Mouse (Mus musculus): ENCODE results near the gene Itpripl2. TPM values are rescaled to one million over a fixed set of nuclear protein-coding genes. Genes with fewer than 3 reads are reported as not detected.

The Itpripl2 gene
- total RNA-seq, 2 experiments from 2014 or later, result 1.7 to 4.6 TPM

- ATAC-seq (replicated peaks; ENCODE audit: low FRiP score, poor library complexity, severe bottlenecking), result no peak
Measured at GRCm38 (mm10) chr7:118448134-118448967, 43.4 kb downstream of the Itpripl2 start, which contains the start of gene Syt17. TSS of gene Syt17 (minus strand) at chr7:118448222.

GRCm38 (mm10) chr7:118447291-118448133, 44.3 kb downstream of the Itpripl2 start:
- ATAC-seq (replicated peaks; ENCODE audit: low FRiP score, poor library complexity, severe bottlenecking), result no peak

GRCm38 (mm10) chr7:118443895-118444485, 47.8 kb downstream of the Itpripl2 start:
- ATAC-seq (replicated peaks; ENCODE audit: low FRiP score, poor library complexity, severe bottlenecking), result no peak

DNA sequence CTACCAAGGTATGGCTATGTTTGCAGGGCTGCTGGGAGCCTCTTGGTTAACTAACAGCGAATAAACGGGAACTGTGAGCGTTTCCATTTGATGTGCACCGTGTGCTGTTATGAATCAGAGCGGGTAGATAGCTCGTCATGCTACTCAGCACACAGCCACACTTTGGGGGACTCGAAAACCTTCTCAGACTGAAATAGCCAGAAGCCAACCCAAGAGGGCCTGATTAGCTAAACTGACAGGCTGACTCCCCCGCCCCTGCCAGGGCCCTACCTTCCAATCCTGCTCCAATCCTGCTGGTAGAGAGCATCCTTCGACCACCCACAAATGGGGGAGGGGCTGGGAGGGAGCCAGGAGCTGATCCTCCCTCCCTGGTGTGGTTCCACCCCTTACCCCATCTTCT, 48.4 kb downstream of the Itpripl2 start:
- ATAC-seq (replicated peaks; ENCODE audit: low FRiP score, poor library complexity, severe bottlenecking), result no peak

DNA sequence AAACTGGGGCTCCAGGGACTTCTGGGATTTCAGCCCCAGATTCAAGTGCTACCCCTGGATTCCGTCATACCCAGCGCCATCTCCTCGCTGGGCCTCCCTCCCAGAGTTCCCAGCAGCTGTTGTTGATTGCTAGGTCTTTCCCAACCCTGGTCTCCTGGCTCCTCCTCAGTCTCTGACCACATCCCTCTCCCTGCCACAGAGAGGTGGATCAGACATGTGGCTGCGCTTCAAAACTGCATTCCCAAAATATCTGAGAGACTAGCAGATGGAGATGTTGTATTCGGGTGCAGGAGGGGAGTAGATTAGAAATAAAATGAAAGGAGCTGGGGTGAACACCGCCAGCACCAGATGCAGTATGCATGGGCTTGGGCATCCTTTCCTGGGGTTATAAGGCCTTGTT, 50.2 kb downstream of the Itpripl2 start:
- ATAC-seq (replicated peaks; ENCODE audit: low FRiP score, poor library complexity, severe bottlenecking), result no peak

DNA sequence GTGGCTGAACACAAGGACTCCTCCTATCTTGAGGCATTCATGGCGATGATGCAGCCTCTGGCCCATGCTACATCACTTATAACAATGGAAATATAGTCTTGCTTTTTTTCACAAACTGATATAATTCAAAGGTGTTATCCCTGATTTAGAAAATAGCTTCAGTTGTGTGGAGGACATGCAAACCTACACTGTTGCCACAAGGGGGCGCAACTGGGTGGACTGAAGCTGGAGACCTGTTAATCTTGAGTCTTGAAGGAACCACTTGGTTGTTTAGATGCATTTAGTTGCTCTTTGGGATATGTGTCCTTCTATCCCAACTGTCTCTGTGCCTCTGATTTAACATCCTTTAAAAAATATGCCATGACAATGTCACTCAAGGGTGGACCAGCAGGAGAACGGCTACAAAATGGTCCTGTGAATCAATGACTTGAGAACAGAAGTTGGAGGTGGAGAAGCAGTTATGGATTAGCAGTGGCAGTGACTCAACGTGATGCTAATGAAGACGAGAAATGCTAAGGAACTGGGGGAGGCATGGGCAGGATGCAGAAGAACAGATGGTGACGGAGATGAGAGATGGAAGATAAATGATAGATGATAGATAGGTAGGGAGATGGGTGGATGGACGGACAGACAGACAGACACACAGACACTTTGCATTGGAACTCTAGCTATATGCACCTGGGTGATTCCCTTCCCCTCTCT, 54.5 kb downstream of the Itpripl2 start:
- no peak for ATAC-seq (replicated peaks; ENCODE audit: low FRiP score, poor library complexity, severe bottlenecking)

Other genes starting within 250 kb of the Itpripl2 start
- gene Smg1, start 248.3 kb downstream of the Itpripl2 start, total RNA-seq (2015; ENCODE audit: low replicate concordance), result 46.1 and 69.6 TPM in 2 replicates
- gene Smg1, start 248.3 kb downstream of the Itpripl2 start, total RNA-seq (2017; ENCODE audit: low replicate concordance), result 39.5 and 49.2 TPM in 2 replicates
- not detected in 2 replicates for gene Syt17, start 43.8 kb downstream of the Itpripl2 start, total RNA-seq (2015; ENCODE audit: low replicate concordance)
- 0.51 TPM in 1 of 2 replicates, not detected in the other for gene Syt17, start 43.8 kb downstream of the Itpripl2 start, total RNA-seq (2017; ENCODE audit: low replicate concordance)
- gene Coq7, start 41.4 kb upstream of the Itpripl2 start, total RNA-seq (2015; ENCODE audit: low replicate concordance), result 8.8 and 16.6 TPM in 2 replicates
- gene Coq7, start 41.4 kb upstream of the Itpripl2 start, total RNA-seq (2017; ENCODE audit: low replicate concordance), result 3.3 and 13.6 TPM in 2 replicates
- 0.42 and 0.72 TPM in 2 replicates for gene Tmc7, start 92.8 kb upstream of the Itpripl2 start, total RNA-seq (2015; ENCODE audit: low replicate concordance)
- gene Tmc7, start 92.8 kb upstream of the Itpripl2 start, total RNA-seq (2017; ENCODE audit: low replicate concordance), result 0.39 TPM in 1 of 2 replicates, not detected in the other
- not detected in 2 replicates for gene Tmc5, start 105.3 kb upstream of the Itpripl2 start, total RNA-seq (2015; ENCODE audit: low replicate concordance)
- gene Tmc5, start 105.3 kb upstream of the Itpripl2 start, total RNA-seq (2017; ENCODE audit: low replicate concordance), result not detected in 2 replicates
- gene Gde1, start 213.8 kb upstream of the Itpripl2 start, total RNA-seq (2015; ENCODE audit: low replicate concordance), result 39.4 and 50.5 TPM in 2 replicates
- 39.7 and 47.5 TPM in 2 replicates for gene Gde1, start 213.8 kb upstream of the Itpripl2 start, total RNA-seq (2017; ENCODE audit: low replicate concordance)
- 95.9 and 114 TPM in 2 replicates for gene Ccp110, start 220.6 kb upstream of the Itpripl2 start, total RNA-seq (2015; ENCODE audit: low replicate concordance)
- gene Ccp110, start 220.6 kb upstream of the Itpripl2 start, total RNA-seq (2017; ENCODE audit: low replicate concordance), result 103 and 138 TPM in 2 replicates
- 21.3 and 61.6 TPM in 2 replicates for gene Vps35l, start 248.3 kb upstream of the Itpripl2 start, total RNA-seq (2015; ENCODE audit: low replicate concordance)
- gene Vps35l, start 248.3 kb upstream of the Itpripl2 start, total RNA-seq (2017; ENCODE audit: low replicate concordance), result 42.4 and 42.9 TPM in 2 replicates

Data from erythroid progenitor cell, adult 5-6 weeks (primary cell).